Mouse (Mus musculus): ENCODE measurements around the gene Erv3. TPM values are rescaled to one million over a fixed set of nuclear protein-coding genes. Genes with fewer than 3 reads are reported as not detected.

The Erv3 gene
- polyA plus RNA-seq, 1 experiment from 2014 or later = not detected

Other genes with a start within 250 kb of the Erv3 start
- 103 and 110 TPM in 2 replicates for gene Prnp, start 50.2 kb upstream of the Erv3 start, polyA plus RNA-seq (2015; fragmentation: Nextera tagmentation; extraction: Ambion mirVana)
- gene Prn, start 50.2 kb upstream of the Erv3 start, polyA plus RNA-seq (2015; fragmentation: Nextera tagmentation; extraction: Ambion mirVana) = not detected in 2 replicates
- gene Prnd, start 91.1 kb upstream of the Erv3 start, polyA plus RNA-seq (2015; fragmentation: Nextera tagmentation; extraction: Ambion mirVana) = 7.3 and 7.7 TPM in 2 replicates
- 21.1 and 22.1 TPM in 2 replicates for gene Rassf2, start 170.5 kb upstream of the Erv3 start, polyA plus RNA-seq (2015; fragmentation: Nextera tagmentation; extraction: Ambion mirVana)